Mouse (Mus musculus): ENCODE results near the gene Cx3cl1. TPM values are rescaled to one million over a fixed set of nuclear protein-coding genes. Genes with fewer than 3 reads are reported as not detected.
A peak's percentile ranks its signal among the peaks of the same experiment; 100 is the strongest.

Cx3cl1 gene
- total and polyA plus RNA-seq, 2 experiments from 2014 or later, result 105 to 111 TPM

- Histone ChIP-seq H3K27ac (ENCODE audit: low read depth, low read length) (no peak overlapping the region), H3K9me3 (ENCODE audit: low read length) (no peaks in the 10 kb centered on the region), H3K36me3 (ENCODE audit: insufficient read depth, low read length) (peaks cover 12% of the 10 kb centered on the region; the same call in 1 of the 2 replicates), H3K27me3 (ENCODE audit: insufficient read depth, low read length) (no peaks in the 10 kb centered on the region), H3K4me3 (ENCODE audit: low read depth, low read length) (no peak overlapping the region), H3K4me1 (ENCODE audit: insufficient read depth, low read length) (peaks cover 10% of the 10 kb centered on the region; the same call in 1 of the 2 replicates), H3K9ac (replicated peaks; ENCODE audit: low read length, poor library complexity, severe bottlenecking) (no peak overlapping the region), H3K4me2 (ENCODE audit: low read depth, low read length, poor library complexity, severe bottlenecking) (no peak overlapping the region)
- 81% methylated on average over 21 of the region's 21 CpGs for WGBS
- no peak for DNase-seq (ENCODE audit: low spot score)
- no peak for ATAC-seq (ENCODE audit: low FRiP score)
- no peak for TF ChIP-seq CTCF (IDR thresholded peaks at IDR 0.05)
Observed at GRCm38 (mm10) chr8:94780491-94781154, 8.8 kb downstream of the Cx3cl1 start.

- no peak for DNase-seq (ENCODE audit: low spot score)
- Histone ChIP-seq H3K4me2 (ENCODE audit: low read depth, low read length, poor library complexity, severe bottlenecking) (no peak overlapping the region), H3K27me3 (ENCODE audit: insufficient read depth, low read length) (no peaks in the 10 kb centered on the region), H3K9me3 (ENCODE audit: low read length) (no peaks in the 10 kb centered on the region), H3K4me1 (ENCODE audit: insufficient read depth, low read length) (peaks cover 10% of the 10 kb centered on the region; the same call in 1 of the 2 replicates), H3K36me3 (ENCODE audit: insufficient read depth, low read length) (peaks cover 12% of the 10 kb centered on the region; the same call in 1 of the 2 replicates), H3K9ac (replicated peaks; ENCODE audit: low read length, poor library complexity, severe bottlenecking) (no peak overlapping the region), H3K27ac (ENCODE audit: low read depth, low read length) (no peak overlapping the region), H3K4me3 (ENCODE audit: low read depth, low read length) (no peak overlapping the region)
- no peak for ATAC-seq (ENCODE audit: low FRiP score)
- TF ChIP-seq CTCF (IDR thresholded peaks at IDR 0.05), result no peak
- WGBS, result 63% methylated on average over 7 of the region's 7 CpGs
Observed at GRCm38 (mm10) chr8:94781155-94781837, 9.5 kb downstream of the Cx3cl1 start.

- H3K27me3 ChIP-seq (ENCODE audit: insufficient read depth, low read length), result no peaks in the 10 kb centered on the region
- TF ChIP-seq CTCF (IDR thresholded peaks at IDR 0.05), result no peak
- ATAC-seq (ENCODE audit: low FRiP score) (no peak), DNase-seq (ENCODE audit: low spot score) (no peak)
- 21% methylated on average over 10 of the region's 11 CpGs for WGBS
- H3K9me3 ChIP-seq (ENCODE audit: low read length), result no peaks in the 10 kb centered on the region
- H3K36me3 ChIP-seq (ENCODE audit: insufficient read depth, low read length), result peaks cover 12% of the 10 kb centered on the region; the same call in 1 of the 2 replicates
- no peak overlapping the region for H3K4me2 ChIP-seq (ENCODE audit: low read depth, low read length, poor library complexity, severe bottlenecking)
- H3K9ac ChIP-seq (replicated peaks; ENCODE audit: low read length, poor library complexity, severe bottlenecking), result no peak overlapping the region
- no peak overlapping the region for H3K27ac ChIP-seq (ENCODE audit: low read depth, low read length)
- H3K4me3 ChIP-seq (ENCODE audit: low read depth, low read length), result no peak overlapping the region
- peaks cover 10% of the 10 kb centered on the region; the same call in 1 of the 2 replicates for H3K4me1 ChIP-seq (ENCODE audit: insufficient read depth, low read length)
Observed at GRCm38 (mm10) chr8:94781838-94782235, 10.0 kb downstream of the Cx3cl1 start.

- no peak for DNase-seq (ENCODE audit: low spot score)
- Histone ChIP-seq H3K9ac (replicated peaks; ENCODE audit: low read length, poor library complexity, severe bottlenecking) (no peak overlapping the region), H3K4me3 (ENCODE audit: low read depth, low read length) (no peak overlapping the region), H3K9me3 (ENCODE audit: low read length) (no peaks in the 10 kb centered on the region), H3K4me1 (ENCODE audit: insufficient read depth, low read length) (peaks cover 3% of the 10 kb centered on the region; the same call in 1 of the 2 replicates), H3K27me3 (ENCODE audit: insufficient read depth, low read length) (no peaks in the 10 kb centered on the region), H3K36me3 (ENCODE audit: insufficient read depth, low read length) (peaks cover 12% of the 10 kb centered on the region; the same call in 1 of the 2 replicates), H3K27ac (ENCODE audit: low read depth, low read length) (no peak overlapping the region), H3K4me2 (ENCODE audit: low read depth, low read length, poor library complexity, severe bottlenecking) (no peak overlapping the region)
- no peak for ATAC-seq (ENCODE audit: low FRiP score)
- 86% methylated on average over 4 of the region's 4 CpGs for WGBS
- no peak for TF ChIP-seq CTCF (IDR thresholded peaks at IDR 0.05)
Observed at GRCm38 (mm10) chr8:94783890-94784289, 12.1 kb downstream of the Cx3cl1 start.

- Histone ChIP-seq H3K27ac (ENCODE audit: low read depth, low read length) (no peak overlapping the region), H3K27me3 (ENCODE audit: insufficient read depth, low read length) (no peaks in the 10 kb centered on the region), H3K9me3 (ENCODE audit: low read length) (no peaks in the 10 kb centered on the region), H3K4me1 (ENCODE audit: insufficient read depth, low read length) (peaks cover 3% of the 10 kb centered on the region; the same call in 1 of the 2 replicates), H3K4me3 (ENCODE audit: low read depth, low read length) (no peak overlapping the region), H3K4me2 (ENCODE audit: low read depth, low read length, poor library complexity, severe bottlenecking) (no peak overlapping the region), H3K9ac (replicated peaks; ENCODE audit: low read length, poor library complexity, severe bottlenecking) (no peak overlapping the region), H3K36me3 (ENCODE audit: insufficient read depth, low read length) (no peaks in the 10 kb centered on the region)
- TF ChIP-seq CTCF (IDR thresholded peaks at IDR 0.05), result peak; percentile 50
- ATAC-seq (ENCODE audit: low FRiP score), result no peak
- WGBS, result 71% methylated on average over 12 of the region's 12 CpGs
- no peak for DNase-seq (ENCODE audit: low spot score)
Observed at GRCm38 (mm10) chr8:94785247-94785985, 13.6 kb downstream of the Cx3cl1 start.
